Mouse (Mus musculus) heart, postnatal 4 days (tissue): Measurements from ENCODE around the gene Selenow. TPM values are rescaled to one million over a fixed set of nuclear protein-coding genes. Genes with fewer than 3 reads are reported as not detected.
A peak's percentile ranks its signal among the peaks of the same experiment; 100 is the strongest.

ENCODE experiments used
- DNase-seq: peaks from one replicate; pipeline ENCODE4 v3.0.0; 2021
- total RNA-seq, 2 experiments: library from RNA; stranded (reverse); gene quantifications; 2 replicates each; pipeline ENCODE4 v1.2.3; 2021

Gene Selenow
- total RNA-seq: 100 to 1,000 TPM; 194 to 214 TPM

- DNase-seq: peak; percentile 91
Observed at GRCm38 (mm10) chr7:15922220-15922773, at the start of gene Selenow. Gene Selenow, minus strand, starts transcription at chr7:15922402.

GRCm38 (mm10) chr7:15969674-15970073 lies 47.5 kb upstream of the Selenow start:
- DNase-seq: no peak

GRCm38 (mm10) chr7:15968322-15968721 lies 46.1 kb upstream of the Selenow start:
- no peak for DNase-seq

GRCm38 (mm10) chr7:15967312-15967711 lies 45.1 kb upstream of the Selenow start, which contains the start of gene Ehd2:
Gene Ehd2, minus strand, starts transcription at chr7:15967567.
- peak; percentile 92 for DNase-seq

GRCm38 (mm10) chr7:15966489-15966888 lies 44.3 kb upstream of the Selenow start:
- DNase-seq: no peak

GRCm38 (mm10) chr7:15963798-15964652 lies 41.8 kb upstream of the Selenow start:
- no peak for DNase-seq

- DNase-seq: peak; percentile 94
Observed at GRCm38 (mm10) chr7:15962311-15963288, 40.4 kb upstream of the Selenow start.

- DNase-seq: no peak
Observed at GRCm38 (mm10) chr7:15961798-15962197, 39.6 kb upstream of the Selenow start.

GRCm38 (mm10) chr7:15961239-15961638 lies 39.0 kb upstream of the Selenow start:
- peak; percentile 58 for DNase-seq

- DNase-seq: no peak
Observed at GRCm38 (mm10) chr7:15960691-15961090, 38.5 kb upstream of the Selenow start.

- DNase-seq: no peak
Observed at GRCm38 (mm10) chr7:15956143-15956542, 33.9 kb upstream of the Selenow start.

- no peak for DNase-seq
Observed at GRCm38 (mm10) chr7:15955509-15955908, 33.3 kb upstream of the Selenow start.

- peak; percentile 86 for DNase-seq
Observed at GRCm38 (mm10) chr7:15954978-15955443, 32.8 kb upstream of the Selenow start.

GRCm38 (mm10) chr7:15954436-15954835 lies 32.2 kb upstream of the Selenow start:
- no peak for DNase-seq

GRCm38 (mm10) chr7:15953307-15954074 lies 31.3 kb upstream of the Selenow start:
- DNase-seq: no peak

GRCm38 (mm10) chr7:15952416-15952815 lies 30.2 kb upstream of the Selenow start:
- no peak for DNase-seq

- DNase-seq: no peak
Observed at GRCm38 (mm10) chr7:15950008-15950407, 27.8 kb upstream of the Selenow start.

GRCm38 (mm10) chr7:15949216-15949790 lies 27.1 kb upstream of the Selenow start:
- no peak for DNase-seq

GRCm38 (mm10) chr7:15948381-15948941 lies 26.3 kb upstream of the Selenow start:
- DNase-seq: peak; percentile 94

- no peak for DNase-seq
Observed at GRCm38 (mm10) chr7:15947653-15948260, 25.6 kb upstream of the Selenow start.
